Mouse (Mus musculus) MEL (cell line): ENCODE data around the gene Tmem82. TPM values are rescaled to one million over a fixed set of nuclear protein-coding genes. Genes with fewer than 3 reads are reported as not detected.

Experiments used
- DNase-seq: peaks from one replicate; pipeline ENCODE4 v3.0.0; 2011; ENCODE audit warnings: low read depth, low spot score
- H3K27ac ChIP-seq: 2 replicates; pipeline ENCODE4 v1.5.1; 2012; ENCODE audit warnings: low read depth, mild to moderate bottlenecking, control low read depth, low read length, moderate library complexity; ENCODE audit not compliant: control insufficient read depth
- H3K27me3 ChIP-seq, 2 experiments: fragments of 150-350 bp in 1 of 2; sonication (generic) in 1 of 2; 2 replicates each; pipeline ENCODE4 v1.6.1; 2012; ENCODE audit warnings: low read length in 2 of 2, mild to moderate bottlenecking in 2 of 2, improper control_type of control experiment in 1 of 2, moderate library complexity in 1 of 2; ENCODE audit not compliant: insufficient read depth in 2 of 2, control insufficient read depth in 1 of 2
- H3K36me3 ChIP-seq, 2 experiments: 2 replicates each; pipeline ENCODE4 v1.6.1; 2012 to 2014; ENCODE audit warnings: low read length in 2 of 2, improper control_type of control experiment in 1 of 2, inconsistent platforms in 1 of 2, mild to moderate bottlenecking in 1 of 2; ENCODE audit not compliant: insufficient read depth in 2 of 2, control insufficient read depth in 1 of 2
- H3K4me1 ChIP-seq, 2 experiments: fragments of 150-350 bp in 1 of 2; sonication (generic) in 1 of 2; 2 replicates each; pipeline ENCODE4 v1.6.1; 2012; ENCODE audit warnings: low read length in 2 of 2, improper control_type of control experiment in 1 of 2, mild to moderate bottlenecking in 1 of 2; ENCODE audit not compliant: insufficient read depth in 2 of 2, control insufficient read depth in 1 of 2
- H3K4me3 ChIP-seq, 2 experiments: fragments of 150-350 bp in 1 of 2; sonication (generic) in 1 of 2; 2 replicates each; pipeline ENCODE4 v1.5.1; 2012; ENCODE audit warnings: low read depth in 2 of 2, low read length in 2 of 2, mild to moderate bottlenecking in 2 of 2, moderate library complexity in 2 of 2, control low read depth in 1 of 2, improper control_type of control experiment in 1 of 2; ENCODE audit not compliant: control insufficient read depth in 1 of 2, insufficient read depth in 1 of 2
- H3K79me2 ChIP-seq: 2 replicates; pipeline ENCODE4 v1.6.1; 2012; ENCODE audit warnings: mild to moderate bottlenecking, low read length, moderate library complexity; ENCODE audit not compliant: control insufficient read depth, poor library complexity, insufficient read depth
- H3K9ac ChIP-seq: 2 replicates; pipeline ENCODE4 v1.6.1; 2012; ENCODE audit warnings: low read depth, mild to moderate bottlenecking, control low read depth, low read length, moderate library complexity; ENCODE audit not compliant: control insufficient read depth, poor library complexity, severe bottlenecking
- H3K9me3 ChIP-seq: fragments of 150-350 bp; sonication (generic); replicated peaks from 2 replicates; pipeline ENCODE4 v1.6.1; 2012; ENCODE audit warnings: mild to moderate bottlenecking, low read length, improper control_type of control experiment, moderate library complexity; ENCODE audit not compliant: insufficient read depth
- BHLHE40 ChIP-seq: IDR thresholded peaks from 2 replicates; pipeline ENCODE4 v1.6.1; 2012; ENCODE audit warnings: low read depth, mild to moderate bottlenecking, inconsistent platforms, low read length, improper control_type of control experiment, borderline replicate concordance
- CHD2 ChIP-seq: IDR thresholded peaks from 2 replicates; pipeline ENCODE4 v1.6.1; 2011; ENCODE audit warnings: low read length, improper control_type of control experiment
- CTCF ChIP-seq, 3 experiments: IDR thresholded peaks in 2 of 3; conservative IDR thresholded peaks in 1 of 3; 2 replicates each; pipeline ENCODE4 v1.5.1; 2011 to 2012; ENCODE audit warnings: low read length in 3 of 3, low read depth in 2 of 3, mild to moderate bottlenecking in 2 of 3, improper control_type of control experiment in 1 of 3, inconsistent platforms in 1 of 3, mixed read lengths in 1 of 3, moderate library complexity in 1 of 3; ENCODE audit not compliant: control insufficient read depth in 1 of 3, insufficient read depth in 1 of 3, poor library complexity in 1 of 3, severe bottlenecking in 1 of 3
- EP300 ChIP-seq, 2 experiments: IDR thresholded peaks; 2 replicates each; pipeline ENCODE4 v1.6.1; 2011; ENCODE audit warnings: improper control_type of control experiment in 2 of 2, low read length in 2 of 2, low read depth in 1 of 2, mild to moderate bottlenecking in 1 of 2
- HCFC1 ChIP-seq: IDR thresholded peaks from 2 replicates; pipeline ENCODE4 v1.6.1; 2012; ENCODE audit warnings: low read depth, mild to moderate bottlenecking, inconsistent platforms, low read length, improper control_type of control experiment, moderate library complexity
- JUND ChIP-seq: IDR thresholded peaks from 2 replicates; pipeline ENCODE4 v1.6.1; 2011; ENCODE audit warnings: low read depth, mild to moderate bottlenecking, improper control_type of control experiment, low read length
- MYB ChIP-seq: IDR thresholded peaks from 2 replicates; pipeline ENCODE4 v1.6.1; 2011; ENCODE audit warnings: mild to moderate bottlenecking, low read depth, low read length, improper control_type of control experiment
- MYC ChIP-seq: IDR thresholded peaks from 2 replicates; pipeline ENCODE4 v1.6.1; 2011; ENCODE audit warnings: low read depth, mild to moderate bottlenecking, low read length, improper control_type of control experiment, moderate library complexity
- POLR2AphosphoS5 ChIP-seq: IDR thresholded peaks from 2 replicates; pipeline ENCODE4 v1.6.1; 2012; ENCODE audit warnings: low read depth, borderline replicate concordance, mild to moderate bottlenecking, inconsistent platforms, low read length, moderate library complexity, mixed read lengths
- RCOR1 ChIP-seq: IDR thresholded peaks from 2 replicates; pipeline ENCODE4 v1.6.1; 2012; ENCODE audit warnings: low read depth, mild to moderate bottlenecking, inconsistent platforms, low read length, improper control_type of control experiment
- SIN3A ChIP-seq: IDR thresholded peaks from 2 replicates; pipeline ENCODE4 v1.6.1; 2012; ENCODE audit warnings: low read length, improper control_type of control experiment, inconsistent platforms
- TBP ChIP-seq: IDR thresholded peaks from 2 replicates; pipeline ENCODE4 v1.8.0; 2011; ENCODE audit warnings: low read depth, low read length, improper control_type of control experiment
- TCF12 ChIP-seq: IDR thresholded peaks from 2 replicates; pipeline ENCODE4 v1.6.1; 2014; ENCODE audit warnings: low read depth, mild to moderate bottlenecking, inconsistent platforms, low read length, improper control_type of control experiment, moderate library complexity
- USF2 ChIP-seq, 2 experiments: IDR thresholded peaks; 2 replicates each; pipeline ENCODE4 v1.6.1; 2011 to 2012; ENCODE audit warnings: improper control_type of control experiment in 2 of 2, low read length in 2 of 2, borderline replicate concordance in 1 of 2, inconsistent platforms in 1 of 2, low read depth in 1 of 2, mild to moderate bottlenecking in 1 of 2; ENCODE audit not compliant: insufficient read depth in 1 of 2
- ZMIZ1 ChIP-seq: IDR thresholded peaks from 2 replicates; pipeline ENCODE4 v1.6.1; 2012; ENCODE audit warnings: low read depth, mild to moderate bottlenecking, inconsistent platforms, low read length, improper control_type of control experiment, moderate library complexity
- polyA plus RNA-seq, 2 experiments: library from polyadenylated mRNA; stranded (reverse) in 1 of 2; unstranded in 1 of 2; fragments of >175 nt in 1 of 2; fragments of >200 nt in 1 of 2; gene quantifications; 2 replicates each; pipeline versions ENCODE4 v1.2.1 to v1.2.4; 2012; ENCODE audit warnings: low replicate concordance in 2 of 2, low read depth in 1 of 2; ENCODE audit not compliant: insufficient read length in 2 of 2, insufficient read depth in 1 of 2, missing spikeins in 1 of 2
- total RNA-seq: library from RNA; depleted of rRNA; stranded (reverse); fragments of 300-350 nt; gene quantifications from 2 replicates; pipeline ENCODE4 v1.2.3, GENCODE M21; 2012

Tmem82 gene
- total and polyA plus RNA-seq, 3 experiments = 0.21 TPM; not detected in 2

DNA sequence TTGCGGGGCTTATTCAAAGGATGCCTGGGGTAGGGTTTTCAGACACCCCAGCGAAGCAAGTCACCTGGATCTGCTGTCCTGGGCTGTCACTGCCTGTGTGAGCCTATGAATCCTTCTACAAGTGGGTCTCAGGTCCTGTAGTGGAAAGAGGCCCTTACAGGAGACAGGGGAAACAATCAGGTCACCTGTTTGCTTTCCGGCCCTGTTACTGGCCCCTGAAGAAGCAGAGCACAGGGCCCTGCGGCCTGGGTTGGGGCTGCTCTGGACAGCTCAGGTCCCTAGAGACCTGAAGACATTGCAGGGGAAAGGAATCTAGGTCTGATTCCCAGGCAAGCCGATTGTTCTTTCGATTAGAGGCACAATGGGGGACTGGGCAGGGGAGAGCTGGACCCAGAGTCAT lies 18.1 kb downstream of the Tmem82 start:
- no peaks in the 10 kb centered on the region for H3K4me1 ChIP-seq
- no peak for DNase-seq
- no peak overlapping the region for H3K4me3 ChIP-seq
- TF ChIP-seq BHLHE40 = no peak
- TF ChIP-seq SIN3A = no peak
- TF ChIP-seq EP300 (IDR thresholded peaks at IDR 0.05; ENCODE audit: low read depth in 1 of 2, low read length in 2 of 2) = no peak
- no peak for TF ChIP-seq ZMIZ1
- TF ChIP-seq TCF12 = no peak
- TF ChIP-seq USF2 (IDR thresholded peaks at IDR 0.05; ENCODE audit: borderline replicate concordance in 1 of 2, insufficient read depth in 1 of 2, low read depth in 1 of 2, low read length in 2 of 2) = no peak
- TF ChIP-seq MYC = no peak
- TF ChIP-seq POLR2AphosphoS5 = no peak
- TF ChIP-seq MYB = no peak
- no peak for TF ChIP-seq HCFC1
- no peaks in the 10 kb centered on the region for H3K36me3 ChIP-seq
- no peaks in the 10 kb centered on the region; a peak in 1 of 4 replicates for H3K27me3 ChIP-seq
- no peaks in the 10 kb centered on the region for H3K79me2 ChIP-seq
- H3K27ac ChIP-seq = no peak overlapping the region
- no peaks in the 10 kb centered on the region for H3K9me3 ChIP-seq
- H3K9ac ChIP-seq = no peak overlapping the region

GRCm38 (mm10) chr4:141599251-141600141 lies 18.9 kb downstream of the Tmem82 start:
- Histone ChIP-seq H3K4me3 (no peak overlapping the region), H3K79me2 (no peaks in the 10 kb centered on the region), H3K4me1 (no peaks in the 10 kb centered on the region), H3K9ac (no peak overlapping the region), H3K36me3 (no peaks in the 10 kb centered on the region), H3K27ac (no peak overlapping the region), H3K27me3 (no peaks in the 10 kb centered on the region; a peak in 1 of 4 replicates), H3K9me3 (no peaks in the 10 kb centered on the region)
- no peak for TF ChIP-seq CTCF (IDR thresholded peaks at IDR 0.05 in 2 of 3, conservative IDR thresholded peaks at IDR 0.05 in 1 of 3; ENCODE audit: control insufficient read depth in 1 of 3, insufficient read depth in 1 of 3, low read depth in 2 of 3, low read length in 3 of 3, poor library complexity in 1 of 3, severe bottlenecking in 1 of 3)
- no peak for DNase-seq

- TF ChIP-seq BHLHE40 (no peak), SIN3A (no peak), TBP (no peak), CHD2 (no peak), RCOR1 (no peak), MYB (no peak), CTCF (IDR thresholded peaks at IDR 0.05 in 2 of 3, conservative IDR thresholded peaks at IDR 0.05 in 1 of 3; ENCODE audit: control insufficient read depth in 1 of 3, insufficient read depth in 1 of 3, low read depth in 2 of 3, low read length in 3 of 3, poor library complexity in 1 of 3, severe bottlenecking in 1 of 3) (no peak), JUND (no peak)
- Histone ChIP-seq H3K79me2 (no peaks in the 10 kb centered on the region), H3K9ac (no peak overlapping the region), H3K4me1 (no peaks in the 10 kb centered on the region; a peak in 1 of 4 replicates), H3K9me3 (no peaks in the 10 kb centered on the region), H3K27me3 (no peaks in the 10 kb centered on the region; a peak in 1 of 4 replicates), H3K36me3 (no peaks in the 10 kb centered on the region), H3K27ac (no peak overlapping the region), H3K4me3 (no peak overlapping the region)
- no peak for DNase-seq
Observed at GRCm38 (mm10) chr4:141598894-141599250, 19.6 kb downstream of the Tmem82 start.
